Mouse (Mus musculus) E14TG2a.4 (cell line): ENCODE measurements around the gene Slc1a3.
A peak's percentile ranks its signal among the peaks of the same experiment; 100 is the strongest.

ENCODE experiments used
- H3K27me3 ChIP-seq: 2 replicates; pipeline ENCODE4 v1.6.1; 2014; ENCODE audit warnings: low read length, control low read depth; ENCODE audit not compliant: insufficient read depth
- H3K36me3 ChIP-seq: 2 replicates; pipeline ENCODE4 v1.6.1; 2014; ENCODE audit warnings: low read length, control low read depth; ENCODE audit not compliant: insufficient read depth
- H3K4me1 ChIP-seq: replicated peaks from 2 replicates; pipeline ENCODE4 v1.6.1; 2014; ENCODE audit warnings: low read depth, low read length, control low read depth
- H3K4me3 ChIP-seq: replicated peaks from 2 replicates; pipeline ENCODE4 v1.5.1; 2014; ENCODE audit warnings: mild to moderate bottlenecking, low read length
- H3K9me3 ChIP-seq: 2 replicates; pipeline ENCODE4 v1.6.1; 2014; ENCODE audit warnings: low read length, control low read depth
- CTCF ChIP-seq: conservative IDR thresholded peaks from 2 replicates; pipeline ENCODE4 v1.5.1; 2014; ENCODE audit warnings: low read length
- NANOG ChIP-seq: IDR thresholded peaks from 2 replicates; pipeline ENCODE4 v1.6.1; 2014; ENCODE audit warnings: borderline replicate concordance, low read length, mixed read lengths
- POU5F1 ChIP-seq: IDR thresholded peaks from 2 replicates; pipeline ENCODE4 v1.6.1; 2014; ENCODE audit warnings: low read length, borderline replicate concordance

Slc1a3 gene

GRCm38 (mm10) chr15:8637283-8637682 lies 73.3 kb downstream of the Slc1a3 start:
- TF ChIP-seq NANOG (no peak), CTCF (no peak), POU5F1 (no peak)

GRCm38 (mm10) chr15:8635974-8636373 lies 74.6 kb downstream of the Slc1a3 start:
- H3K27me3 ChIP-seq = no peaks in the 10 kb centered on the region
- H3K4me1 ChIP-seq = peaks cover 5% of the 10 kb centered on the region; the same call in 1 of the 2 replicates
- peaks cover 19% of the 10 kb centered on the region for H3K36me3 ChIP-seq
- peaks cover 9% of the 10 kb centered on the region; the same call in 1 of the 2 replicates for H3K9me3 ChIP-seq
- TF ChIP-seq CTCF = no peak
- no peak for TF ChIP-seq NANOG
- TF ChIP-seq POU5F1 = no peak
- H3K4me3 ChIP-seq = no peak overlapping the region

More at GRCm38 (mm10) chr15:8637283-8637682, 73.3 kb downstream of the Slc1a3 start:
- Histone ChIP-seq H3K27me3 (no peaks in the 10 kb centered on the region), H3K4me1 (peaks cover 4% of the 10 kb centered on the region; the same call in 1 of the 2 replicates), H3K9me3 (peaks cover 9% of the 10 kb centered on the region; the same call in 1 of the 2 replicates), H3K36me3 (peaks cover 22% of the 10 kb centered on the region), H3K4me3 (no peak overlapping the region)

DNA sequence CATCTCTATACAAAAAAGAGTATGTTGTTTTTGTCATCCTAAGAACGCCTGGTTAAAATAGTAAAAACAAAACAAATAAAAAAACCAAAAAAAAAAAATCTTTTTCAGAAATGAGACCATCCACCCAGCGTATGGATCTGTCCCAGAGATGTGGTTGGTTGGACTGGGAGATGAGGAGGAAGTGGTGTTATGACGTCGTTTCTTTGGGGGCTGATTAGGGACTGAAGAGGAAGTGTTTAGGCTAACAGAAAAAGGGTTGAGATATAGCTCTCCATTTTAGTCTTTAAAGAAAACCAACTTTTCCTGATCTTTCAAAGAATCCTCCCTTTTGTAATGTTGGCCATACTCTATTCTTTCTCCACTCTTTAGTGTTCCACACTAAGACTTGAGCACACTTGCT lies 75.8 kb downstream of the Slc1a3 start:
- peaks cover 7% of the 10 kb centered on the region; the same call in 1 of the 2 replicates for H3K4me1 ChIP-seq
- peaks cover 19% of the 10 kb centered on the region for H3K36me3 ChIP-seq
- H3K27me3 ChIP-seq = peaks cover 11% of the 10 kb centered on the region
- H3K9me3 ChIP-seq = peaks cover 9% of the 10 kb centered on the region; the same call in 1 of the 2 replicates
- no peak overlapping the region for H3K4me3 ChIP-seq
- no peak for TF ChIP-seq NANOG
- TF ChIP-seq CTCF = no peak
- TF ChIP-seq POU5F1 = no peak

DNA sequence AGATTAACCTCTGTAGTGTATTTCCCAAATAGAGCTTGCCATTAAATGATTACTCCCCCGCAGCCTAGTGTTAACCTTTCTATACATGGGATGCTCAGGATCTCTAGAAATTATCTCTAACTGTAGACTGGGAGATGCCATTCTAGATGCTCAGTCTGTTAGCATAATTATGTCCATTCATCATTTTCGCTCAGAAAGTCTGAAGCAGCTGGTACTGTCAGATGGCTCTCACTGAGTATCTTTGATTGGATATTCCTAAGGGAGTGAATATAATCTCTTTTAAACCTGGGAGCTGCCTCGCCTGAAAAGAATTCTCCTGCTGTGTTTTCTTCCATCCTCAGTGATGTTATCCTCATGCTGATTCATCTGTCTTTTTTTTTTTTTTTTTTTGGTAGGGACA lies 76.2 kb downstream of the Slc1a3 start:
- Histone ChIP-seq H3K4me1 (peaks cover 12% of the 10 kb centered on the region; the same call in 1 of the 2 replicates), H3K36me3 (peaks cover 19% of the 10 kb centered on the region), H3K9me3 (peaks cover 9% of the 10 kb centered on the region; the same call in 1 of the 2 replicates), H3K27me3 (peaks cover 13% of the 10 kb centered on the region), H3K4me3 (no peak overlapping the region)
- TF ChIP-seq CTCF (no peak), POU5F1 (no peak), NANOG (no peak)

- H3K4me1 ChIP-seq = peaks cover 17% of the 10 kb centered on the region; the same call in 1 of the 2 replicates
- peak; percentile 90 for TF ChIP-seq CTCF
- no peak for TF ChIP-seq POU5F1
- H3K9me3 ChIP-seq = peaks cover 6% of the 10 kb centered on the region; the same call in 1 of the 2 replicates
- peaks cover 9% of the 10 kb centered on the region for H3K36me3 ChIP-seq
- no peak overlapping the region for H3K4me3 ChIP-seq
- peaks cover 13% of the 10 kb centered on the region for H3K27me3 ChIP-seq
These were observed 77.2 kb downstream of the Slc1a3 start for GRCm38 (mm10) chr15:8633375-8633774.

- peaks cover 22% of the 10 kb centered on the region for H3K27me3 ChIP-seq
- no peak overlapping the region for H3K4me3 ChIP-seq
- H3K4me1 ChIP-seq = peaks cover 20% of the 10 kb centered on the region; the same call in 1 of the 2 replicates
- H3K9me3 ChIP-seq = no peaks in the 10 kb centered on the region
- no peak for TF ChIP-seq CTCF
- TF ChIP-seq NANOG = no peak
- TF ChIP-seq POU5F1 = no peak
- peaks cover 3% of the 10 kb centered on the region; the same call in 1 of the 2 replicates for H3K36me3 ChIP-seq
These were observed 78.2 kb downstream of the Slc1a3 start for GRCm38 (mm10) chr15:8632361-8632760.

GRCm38 (mm10) chr15:8629317-8629831 lies 81.2 kb downstream of the Slc1a3 start:
- TF ChIP-seq CTCF (peak; percentile 33; the same call in 1 of the 2 replicates), NANOG (no peak), POU5F1 (no peak)
- no peaks in the 10 kb centered on the region for H3K36me3 ChIP-seq

GRCm38 (mm10) chr15:8628150-8628549 lies 82.4 kb downstream of the Slc1a3 start:
- Histone ChIP-seq H3K9me3 (no peaks in the 10 kb centered on the region), H3K4me1 (peaks cover 20% of the 10 kb centered on the region; the same call in 1 of the 2 replicates), H3K36me3 (no peaks in the 10 kb centered on the region), H3K27me3 (peaks cover 28% of the 10 kb centered on the region), H3K4me3 (no peak overlapping the region)
- TF ChIP-seq NANOG (no peak), POU5F1 (no peak), CTCF (no peak)

More at GRCm38 (mm10) chr15:8629317-8629831, 81.2 kb downstream of the Slc1a3 start:
- Histone ChIP-seq H3K9me3 (no peaks in the 10 kb centered on the region), H3K4me1 (peaks cover 20% of the 10 kb centered on the region; the same call in 1 of the 2 replicates), H3K4me3 (peak overlapping the region; percentile 61), H3K27me3 (peaks cover 28% of the 10 kb centered on the region)

DNA sequence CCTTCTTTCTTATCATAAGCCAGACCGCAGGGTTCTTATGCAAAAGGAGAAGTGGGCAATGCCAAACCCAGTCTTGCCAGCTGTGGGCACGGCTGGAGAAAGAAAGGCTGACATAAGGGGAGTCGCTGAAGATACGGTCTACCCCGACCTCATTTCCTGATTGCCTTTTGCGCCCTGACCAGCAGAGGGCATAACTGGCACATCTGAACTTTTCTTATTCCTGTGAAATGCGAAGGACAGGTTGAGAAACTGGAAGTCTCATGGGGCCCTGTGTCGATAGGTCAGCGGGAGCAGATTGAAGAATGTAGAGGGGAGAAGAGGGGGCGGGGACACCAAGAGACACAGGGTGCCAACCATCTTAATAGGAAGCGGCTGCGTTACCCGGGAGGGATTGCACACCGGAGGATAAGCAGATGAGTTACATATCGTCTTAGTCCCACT lies 83.4 kb downstream of the Slc1a3 start:
- no peaks in the 10 kb centered on the region for H3K36me3 ChIP-seq
- no peaks in the 10 kb centered on the region for H3K9me3 ChIP-seq
- H3K27me3 ChIP-seq = peaks cover 28% of the 10 kb centered on the region
- H3K4me3 ChIP-seq = peak overlapping the region; percentile 11; the same call in 1 of the 2 replicates
- peaks cover 17% of the 10 kb centered on the region; the same call in 1 of the 2 replicates for H3K4me1 ChIP-seq
- TF ChIP-seq CTCF (peak; percentile 80), POU5F1 (no peak)
